Mouse (Mus musculus): ENCODE data around the gene Arhgap11a. TPM values are rescaled to one million over a fixed set of nuclear protein-coding genes. Genes with fewer than 3 reads are reported as not detected.

Arhgap11a gene
- polyA plus RNA-seq, 1 experiment from 2014 or later, result 7.9 TPM

Other genes with a start within 250 kb of the Arhgap11a start
- 1.5 and 1.6 TPM in 2 replicates for gene Grem1, start 90.0 kb downstream of the Arhgap11a start, polyA plus RNA-seq (2015; fragmentation: Nextera tagmentation; extraction: Ambion mirVana)
- 164 and 197 TPM in 2 replicates for gene Scg5, start 19.5 kb downstream of the Arhgap11a start, polyA plus RNA-seq (2015; fragmentation: Nextera tagmentation; extraction: Ambion mirVana)
- 3.9 and 4.7 TPM in 2 replicates for gene Gjd2, start 165.0 kb upstream of the Arhgap11a start, polyA plus RNA-seq (2015; fragmentation: Nextera tagmentation; extraction: Ambion mirVana)
- 100 and 107 TPM in 2 replicates for gene Actc1, start 204.9 kb upstream of the Arhgap11a start, polyA plus RNA-seq (2015; fragmentation: Nextera tagmentation; extraction: Ambion mirVana)

Measured in neural tube, embryonic 13.5 days (tissue).